Mouse (Mus musculus) cerebellum, postnatal 36 days (tissue): ENCODE data around the gene Ube2j1.

Experiments used
- DNase-seq, 2 experiments: peaks; one replicate each; pipeline ENCODE4 v3.0.0; 2021 to 2022; ENCODE audit warnings: mixed read lengths in 2 of 2

Gene Ube2j1

DNA sequence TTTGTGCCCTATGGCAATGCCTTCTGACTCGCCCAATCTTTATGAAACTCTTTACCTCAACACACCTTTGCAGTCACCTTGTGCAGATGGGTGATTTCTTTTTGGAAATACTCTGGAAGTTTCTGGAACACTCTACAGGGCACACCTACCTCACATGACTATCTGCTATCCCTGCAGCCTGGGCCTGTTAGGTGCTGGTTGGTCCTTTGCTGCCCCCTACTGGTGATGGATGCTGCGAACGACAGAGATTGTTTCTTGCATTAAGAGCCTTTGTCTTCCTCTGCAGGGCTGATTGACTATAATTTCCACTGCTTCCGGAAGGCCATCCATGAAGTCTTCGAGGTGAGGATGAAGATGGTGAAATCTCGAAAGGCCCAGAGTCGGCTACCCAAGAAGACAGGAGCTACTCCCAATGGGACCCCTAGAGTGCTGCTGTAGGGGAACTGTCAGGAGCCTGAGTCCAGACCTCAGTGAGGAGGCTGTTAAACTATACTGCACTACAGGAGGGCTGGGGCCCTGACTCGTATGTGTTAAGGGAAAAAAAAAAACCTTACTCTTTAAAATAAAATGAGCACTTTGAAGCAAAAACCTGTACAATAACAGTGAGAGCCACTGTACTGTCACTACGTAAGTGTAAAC lies 12.7 kb upstream of the Ube2j1 start:
- DNase-seq: peak; percentile 89 to 93

DNA sequence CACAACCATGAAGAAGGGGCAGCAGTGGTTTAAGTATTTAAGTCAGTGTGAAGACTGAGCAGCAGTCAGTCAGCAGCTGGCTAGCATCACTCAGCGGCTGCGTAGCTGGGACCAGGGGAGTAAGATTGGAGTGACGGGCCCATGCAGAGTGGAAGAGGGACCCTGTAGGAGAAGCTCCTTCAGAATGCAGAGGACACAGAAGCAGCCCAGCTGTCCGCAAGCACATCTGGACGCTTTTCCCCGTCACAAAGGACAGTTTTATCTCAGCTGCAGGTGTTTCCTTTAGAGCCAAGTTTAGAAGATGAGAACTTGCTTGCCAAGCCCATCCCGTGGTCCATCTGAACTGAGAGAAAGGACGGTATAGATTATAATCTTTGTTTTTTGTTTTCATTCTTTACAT lies 6.8 kb upstream of the Ube2j1 start:
- DNase-seq: no peak

DNA sequence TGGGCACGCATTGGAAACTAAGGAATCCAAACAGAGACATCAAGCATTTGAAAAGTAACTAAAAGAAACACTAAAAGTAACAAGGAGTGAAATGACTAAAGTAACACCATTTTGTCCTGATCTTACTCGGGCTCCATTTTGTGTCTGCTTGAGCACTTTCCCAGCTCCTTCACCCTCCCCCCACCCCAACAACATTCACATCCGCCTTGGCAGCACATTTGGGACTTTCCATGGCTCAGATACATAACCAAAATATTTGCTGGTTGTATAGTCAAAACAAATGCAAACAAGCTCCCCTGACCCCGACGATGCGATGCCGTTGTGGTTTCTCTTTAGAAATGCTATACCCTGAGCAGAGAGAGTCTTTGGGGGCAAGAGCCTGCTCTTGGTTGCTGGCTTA lies 2.1 kb upstream of the Ube2j1 start:
- no peak for DNase-seq

DNA sequence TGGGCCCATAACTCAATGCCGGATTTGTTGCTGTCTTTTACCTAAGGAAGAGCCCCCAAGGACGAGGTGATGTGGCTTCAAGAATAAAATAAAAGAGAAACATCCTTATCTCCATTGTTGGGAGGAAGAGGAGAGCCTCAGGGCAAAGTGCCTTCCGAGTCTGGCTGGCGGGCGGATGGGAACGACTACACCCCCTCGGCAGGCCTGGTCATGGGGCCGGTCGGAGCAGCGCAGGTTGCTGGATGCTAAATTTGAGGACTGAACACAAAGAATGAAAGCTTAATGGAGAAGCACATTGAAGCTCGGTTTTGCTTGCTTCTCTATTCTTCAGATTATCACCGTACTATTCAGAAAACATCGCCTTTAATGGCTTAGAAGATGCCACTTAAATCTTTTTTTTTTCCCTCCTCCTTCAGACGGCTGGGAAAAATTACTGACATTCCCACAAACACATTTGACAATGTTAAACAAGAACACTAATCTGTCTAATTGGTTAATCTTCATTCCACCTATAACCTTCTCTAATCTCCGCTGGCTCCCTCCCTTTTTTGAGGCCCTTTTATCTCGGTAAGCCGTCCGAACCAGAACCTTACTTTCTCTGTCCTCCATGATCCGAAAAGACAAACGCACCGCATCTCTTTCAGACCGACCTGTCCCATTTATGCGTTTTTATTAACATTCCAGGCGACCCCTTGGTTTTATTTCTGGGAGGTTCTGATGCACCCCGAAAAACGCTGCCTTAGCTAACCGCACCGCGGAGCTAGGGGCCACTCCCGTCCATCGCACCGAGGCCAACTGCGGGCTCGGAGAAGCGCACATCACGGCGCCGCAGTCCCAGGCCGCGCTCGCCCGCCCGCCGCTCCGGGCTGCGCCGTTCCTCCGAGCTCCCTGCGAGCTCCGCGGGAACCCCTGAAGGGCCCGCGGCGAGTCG lies 687 bp upstream of the Ube2j1 start:
- DNase-seq: peak; percentile 19 to 24

DNA sequence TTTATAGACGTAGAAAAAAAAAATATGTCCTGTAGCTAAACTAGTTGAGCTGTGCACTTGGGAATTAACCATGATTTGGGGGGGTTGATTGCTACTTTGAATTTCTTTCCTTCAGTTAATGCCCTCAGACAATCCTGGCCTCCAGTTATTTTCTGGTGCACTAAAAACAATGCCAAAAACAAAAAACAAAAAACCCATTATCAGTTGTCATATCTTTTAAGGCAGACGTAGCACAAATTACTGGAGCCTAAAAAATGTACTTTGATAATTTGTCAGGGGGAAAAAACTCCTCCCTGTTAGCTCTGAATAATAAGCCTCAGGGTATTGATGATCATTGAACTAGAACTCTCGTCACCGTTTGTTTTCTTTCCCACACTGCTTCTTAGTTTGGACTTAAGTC lies 829 bp downstream of the Ube2j1 start:
- DNase-seq: no peak

DNA sequence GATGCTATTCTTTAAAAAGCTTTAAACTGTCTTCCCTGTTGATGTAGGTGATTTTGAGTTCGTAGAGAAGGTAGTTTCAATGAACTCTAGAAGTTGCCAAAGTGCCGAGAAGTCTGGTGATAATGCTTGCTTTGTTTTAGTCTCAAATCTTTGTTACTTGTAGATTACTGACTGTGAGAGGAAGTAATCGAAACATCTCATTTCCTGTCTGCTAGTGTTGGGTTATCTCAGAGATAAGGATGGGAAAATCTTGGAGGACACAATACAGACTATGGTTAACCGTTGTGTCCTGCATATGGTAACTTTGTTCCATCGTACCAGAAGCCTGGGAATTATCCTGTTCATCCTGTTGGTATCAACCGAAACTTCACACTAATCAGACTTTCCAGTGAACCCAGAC lies 2.3 kb downstream of the Ube2j1 start:
- no peak for DNase-seq

DNA sequence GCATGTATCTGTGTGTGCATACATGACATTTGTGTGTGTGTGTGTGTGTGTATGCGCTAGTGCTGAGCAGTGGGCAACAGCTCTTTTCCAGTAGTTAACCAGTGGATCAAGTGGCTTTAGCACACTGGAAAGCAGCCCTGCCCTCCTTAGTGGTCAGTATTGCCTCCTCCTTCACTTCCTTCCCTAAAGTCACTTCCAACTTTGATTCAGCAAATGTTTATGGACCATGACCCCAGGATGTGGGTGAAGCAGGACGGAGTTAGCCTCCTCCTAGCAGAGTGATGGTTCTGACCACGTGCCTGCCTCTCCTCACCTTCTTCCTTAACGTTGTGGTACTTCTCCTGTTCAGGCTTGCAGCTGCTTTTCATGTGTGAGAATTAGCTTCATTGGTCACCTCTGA lies 8.6 kb downstream of the Ube2j1 start:
- DNase-seq: no peak

DNA sequence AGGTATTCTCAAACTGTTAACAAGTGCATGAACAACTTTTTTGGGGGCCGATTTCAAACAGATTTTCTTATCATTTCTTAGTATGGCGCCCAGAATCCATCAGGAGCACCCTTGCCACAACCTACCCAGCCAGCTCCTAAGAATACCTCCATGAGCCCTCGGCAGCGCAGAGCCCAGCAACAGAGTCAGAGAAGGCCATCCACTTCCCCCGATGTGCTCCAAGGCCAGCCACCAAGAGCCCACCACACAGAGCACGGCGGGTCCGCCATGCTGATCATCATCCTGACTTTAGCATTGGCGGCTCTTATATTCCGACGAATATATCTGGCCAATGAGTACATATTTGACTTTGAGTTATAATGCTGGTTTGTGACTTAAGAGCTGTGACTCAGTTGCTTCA lies 18.4 kb downstream of the Ube2j1 start:
- no peak for DNase-seq

DNA sequence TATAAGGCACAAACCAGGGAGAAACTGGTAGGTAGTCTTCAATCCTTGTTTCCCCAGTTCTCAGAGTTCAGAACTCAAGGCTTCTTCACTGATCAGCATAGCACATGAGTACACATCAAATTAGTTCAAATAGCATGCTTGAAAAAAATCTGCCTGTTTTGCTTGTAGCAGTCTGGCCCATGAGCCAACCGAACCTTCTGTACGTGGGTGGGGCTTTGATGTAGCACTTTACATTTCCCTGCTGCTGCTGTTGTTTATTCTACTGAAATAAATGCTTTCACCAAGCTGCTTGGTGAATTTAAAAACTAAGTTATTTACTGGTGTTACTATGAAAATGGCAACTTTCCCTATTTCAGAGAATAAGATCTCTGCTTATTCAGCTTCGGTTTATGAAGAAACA lies 20.8 kb downstream of the Ube2j1 start:
- DNase-seq: no peak

DNA sequence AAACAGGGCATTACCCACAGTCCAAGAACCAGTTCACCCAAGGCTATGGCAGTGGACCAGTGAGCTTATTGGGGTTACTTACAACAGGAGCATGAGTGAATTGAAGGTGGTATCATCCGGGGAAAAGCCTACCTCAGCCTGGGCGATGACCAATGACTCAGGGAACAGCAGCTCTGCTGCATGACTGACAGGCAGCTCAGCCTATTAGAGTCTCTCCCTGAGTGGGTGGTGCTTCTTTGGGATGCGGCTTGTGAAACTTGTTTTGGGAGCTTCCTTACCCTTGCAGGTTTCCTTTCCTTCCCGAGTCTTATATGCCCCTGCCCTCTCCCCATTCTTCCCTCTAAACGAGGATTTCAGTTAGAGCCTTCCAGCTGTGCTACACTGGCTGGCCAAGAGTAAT lies 21.4 kb downstream of the Ube2j1 start:
- no peak for DNase-seq

DNA sequence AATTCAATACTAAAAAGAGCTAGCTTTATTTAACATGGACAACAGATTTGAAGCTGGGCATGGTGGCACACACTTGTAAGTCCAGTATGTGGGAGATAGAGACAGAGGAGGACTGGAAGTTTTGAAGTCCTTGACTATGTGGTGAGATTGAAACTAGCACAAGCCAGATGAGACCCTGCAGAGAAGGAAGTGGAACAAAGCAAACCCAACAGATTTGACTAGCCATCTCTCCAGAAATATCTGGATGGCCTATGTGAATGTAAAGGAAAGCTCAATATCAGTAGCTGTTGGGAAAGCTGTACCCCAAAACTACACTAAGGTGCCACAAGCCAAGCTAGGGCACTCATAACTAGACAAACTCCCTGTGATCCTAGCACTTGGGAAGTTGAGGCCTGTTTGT lies 23.2 kb downstream of the Ube2j1 start:
- DNase-seq: no peak

DNA sequence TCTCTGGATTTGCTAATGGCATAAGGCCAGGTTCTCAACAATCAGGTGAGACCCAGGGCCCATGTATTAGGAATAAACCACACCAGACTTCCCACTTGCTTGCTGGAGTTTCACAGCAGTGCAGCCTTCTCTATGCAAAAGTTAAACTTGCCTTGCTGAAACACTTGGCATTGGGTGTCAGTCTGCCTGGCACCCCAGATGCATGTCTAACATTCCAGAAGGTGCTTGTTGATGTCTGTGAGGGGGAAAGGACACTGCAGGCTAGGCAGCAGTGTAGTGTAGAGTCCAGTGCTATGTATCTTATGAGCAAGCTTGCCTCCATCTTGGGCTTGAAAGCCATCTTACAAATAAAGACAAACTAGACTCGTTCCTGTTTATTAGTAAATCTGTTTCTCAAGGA lies 25.1 kb downstream of the Ube2j1 start:
- no peak for DNase-seq

DNA sequence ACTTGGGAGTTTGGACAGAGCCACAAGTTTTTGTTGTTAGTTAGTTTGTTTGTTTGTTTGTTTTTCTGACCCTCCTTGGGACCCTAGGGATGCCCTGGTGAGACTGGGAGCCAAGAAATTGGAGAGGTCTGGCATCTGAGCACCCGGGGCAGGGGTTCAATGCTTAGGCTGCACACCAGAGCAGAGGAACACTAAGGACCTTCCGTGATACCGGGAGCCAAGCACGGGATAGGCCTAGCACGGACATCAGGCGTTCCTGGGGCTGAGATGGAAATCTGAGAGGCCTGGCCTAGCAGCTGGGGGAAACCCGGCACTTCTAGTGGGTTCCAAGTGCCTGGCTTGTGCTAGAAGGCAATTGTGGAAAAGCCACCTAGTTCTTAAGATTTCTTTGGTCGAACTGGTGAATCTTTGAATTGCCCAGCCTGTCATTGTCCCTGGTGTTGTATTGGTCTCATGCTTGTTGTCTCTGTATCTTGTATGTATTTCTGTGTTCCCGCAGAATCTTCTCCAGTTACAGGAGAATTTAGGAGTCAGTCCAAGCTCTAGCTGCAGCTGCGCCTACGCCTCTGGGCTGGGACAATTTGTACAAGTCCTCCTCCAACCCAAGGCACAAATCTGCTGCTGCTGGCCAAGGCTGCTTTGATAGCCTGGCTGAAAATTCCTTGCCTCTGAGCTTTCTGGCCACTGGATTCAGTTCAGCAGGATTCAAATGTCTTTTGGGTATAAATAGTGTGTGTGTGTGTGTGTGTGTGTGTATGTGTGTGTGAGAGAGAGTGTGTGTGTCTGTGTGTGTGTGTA lies 26.9 kb downstream of the Ube2j1 start:
- no peak for DNase-seq

DNA sequence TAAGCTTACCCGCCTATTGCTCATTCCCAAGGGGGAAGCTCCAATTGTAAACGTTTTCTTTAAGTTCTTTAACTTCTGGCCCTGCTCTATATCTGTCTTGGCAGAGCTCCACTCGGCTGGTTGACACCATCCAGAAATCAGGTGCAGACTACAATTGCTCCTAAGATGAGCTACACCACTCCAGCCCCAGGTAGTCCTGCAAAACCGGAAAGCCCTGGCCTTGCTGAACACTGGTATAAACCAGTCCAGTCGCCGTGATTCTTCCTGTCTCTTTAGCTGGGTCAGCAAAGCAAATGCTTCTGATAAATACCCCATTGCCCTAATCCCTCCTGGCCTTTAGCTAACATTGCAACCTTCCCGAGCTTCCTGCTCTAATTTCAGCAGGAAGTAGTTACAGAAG lies 29.9 kb downstream of the Ube2j1 start:
- no peak for DNase-seq

DNA sequence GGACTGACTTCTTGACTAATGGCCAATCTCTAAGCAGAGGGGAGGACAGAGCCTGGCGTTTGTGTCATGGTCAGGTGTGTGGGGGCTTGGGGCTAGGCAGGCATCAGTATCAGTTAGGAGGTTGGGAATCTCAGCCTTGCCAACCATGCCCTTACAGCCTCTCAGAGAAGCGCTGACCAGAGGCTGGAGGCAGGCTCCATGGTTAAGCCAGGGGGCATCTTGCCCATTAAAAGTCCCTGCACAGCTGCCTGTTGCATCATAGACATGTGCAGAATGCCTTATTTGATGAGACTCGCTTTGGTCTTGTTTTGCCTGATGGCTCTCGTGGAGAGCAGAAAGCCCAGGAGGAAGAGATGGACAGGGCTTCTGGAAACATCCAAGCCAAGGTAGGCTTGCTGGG lies 31.8 kb downstream of the Ube2j1 start, which contains the start of gene Gabrr2:
Gene Gabrr2, plus strand, starts transcription at position 19 of the 400 bp plus-strand sequence.
- no peak for DNase-seq

DNA sequence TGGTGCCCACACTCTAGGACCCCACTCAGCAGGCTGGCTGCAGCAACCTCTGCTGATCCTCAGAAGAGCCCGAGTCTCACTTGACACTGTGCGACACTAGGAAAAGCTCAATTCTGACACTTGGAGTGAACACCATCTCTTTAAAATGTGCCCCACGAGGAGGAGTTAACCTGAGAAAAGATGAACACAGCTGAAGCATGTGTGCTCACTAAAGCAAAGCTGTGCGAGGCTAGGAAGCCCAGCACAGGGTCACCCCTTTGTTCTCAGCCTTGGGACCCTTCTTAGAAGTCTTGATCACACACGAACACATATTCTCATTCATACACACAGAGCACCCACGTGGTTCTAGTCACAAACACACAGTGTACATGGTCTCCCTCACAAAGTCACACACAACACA lies 33.8 kb downstream of the Ube2j1 start:
- no peak for DNase-seq

DNA sequence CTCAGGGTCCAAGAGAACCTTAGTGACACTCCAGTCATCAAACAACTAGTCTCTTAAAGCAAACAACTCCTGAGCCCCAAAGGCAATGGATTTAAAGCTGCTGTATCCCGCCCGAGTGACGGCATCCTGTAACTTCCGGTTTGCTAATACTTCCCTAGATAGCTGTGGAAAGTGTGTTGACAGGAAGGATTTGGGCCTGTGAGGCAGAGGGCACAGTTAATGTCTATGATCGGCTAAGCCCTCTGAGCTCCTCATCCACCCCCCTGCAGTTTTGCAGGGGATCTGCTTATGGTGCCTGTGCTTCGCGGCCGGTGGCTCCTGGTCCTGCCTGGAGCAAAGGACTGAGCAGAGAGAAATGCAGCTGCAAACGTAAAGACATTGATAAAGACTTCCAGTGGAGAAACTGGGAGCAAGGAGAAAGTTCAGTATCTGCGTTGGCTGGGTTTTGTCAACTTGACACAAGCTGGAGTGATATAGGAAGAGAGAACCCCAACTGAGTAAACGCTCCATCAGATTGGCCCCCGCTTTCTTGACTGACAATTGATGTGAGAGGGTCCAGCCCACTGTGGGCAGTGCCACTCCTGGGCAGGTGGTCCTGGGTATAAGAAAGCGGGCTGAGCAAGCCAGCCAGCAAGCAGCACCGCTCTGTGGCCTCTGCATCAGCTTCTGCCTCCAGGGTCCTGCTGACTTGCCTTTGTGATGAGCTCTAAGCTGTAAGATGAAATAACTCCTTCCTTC lies 35.2 kb downstream of the Ube2j1 start:
- DNase-seq: no peak

DNA sequence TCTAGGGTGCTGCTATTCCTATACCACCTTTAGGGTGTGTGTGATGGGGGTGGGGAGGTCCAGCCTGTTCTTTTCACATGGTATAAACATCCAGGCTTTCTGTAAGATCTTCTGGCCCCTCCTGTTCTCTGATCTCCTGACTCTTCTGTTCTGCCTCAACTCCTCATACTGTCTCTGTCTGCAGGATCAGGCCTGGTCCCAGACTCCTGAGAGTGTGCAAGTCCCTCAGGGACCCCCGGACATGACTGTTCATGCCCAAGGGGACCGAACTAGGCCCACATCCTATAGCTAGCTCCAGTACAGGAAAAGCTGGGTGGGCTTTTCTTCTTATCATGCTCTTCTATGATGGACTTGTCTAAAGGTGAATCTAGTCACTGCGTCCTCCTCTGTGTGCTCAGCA lies 36.1 kb downstream of the Ube2j1 start:
- no peak for DNase-seq

DNA sequence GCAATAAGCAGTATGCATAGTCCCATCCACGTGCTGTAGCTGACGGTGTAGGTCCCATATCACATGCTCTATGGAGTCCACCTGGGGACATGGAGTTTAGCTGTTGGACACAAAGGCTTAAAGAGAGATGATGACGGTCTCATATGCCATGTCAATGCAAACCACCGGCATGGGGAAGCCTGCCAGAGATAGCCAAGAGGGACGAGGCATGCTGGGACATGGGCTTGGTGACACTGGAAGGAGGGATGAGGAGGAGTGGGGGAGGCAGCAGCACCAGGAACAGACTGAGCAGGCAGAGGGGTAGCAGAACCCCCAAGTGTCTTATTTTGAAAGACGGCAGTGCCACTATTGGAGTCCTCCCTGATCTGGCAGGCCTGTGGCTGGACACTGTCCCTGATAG lies 36.6 kb downstream of the Ube2j1 start:
- no peak for DNase-seq

DNA sequence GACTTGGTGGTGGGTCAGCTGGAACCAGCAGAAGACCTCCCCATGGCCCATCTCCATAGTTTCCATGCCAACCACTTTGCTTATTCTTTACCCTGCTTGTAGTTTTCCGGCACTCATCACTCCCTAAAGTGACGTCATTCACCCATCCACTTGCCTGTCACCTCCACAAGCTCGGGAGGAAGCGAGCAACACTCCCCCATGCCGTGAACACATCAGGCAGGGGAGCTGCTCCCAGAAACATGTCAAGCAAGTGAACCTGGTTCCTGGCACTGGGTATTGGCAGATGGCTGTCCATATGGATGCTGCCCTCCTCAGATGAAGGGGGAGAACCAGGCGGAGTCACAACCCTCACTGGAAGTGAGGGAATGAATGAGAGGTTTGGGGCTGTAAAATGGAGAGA lies 37.7 kb downstream of the Ube2j1 start:
- DNase-seq: peak; percentile 93 to 94

DNA sequence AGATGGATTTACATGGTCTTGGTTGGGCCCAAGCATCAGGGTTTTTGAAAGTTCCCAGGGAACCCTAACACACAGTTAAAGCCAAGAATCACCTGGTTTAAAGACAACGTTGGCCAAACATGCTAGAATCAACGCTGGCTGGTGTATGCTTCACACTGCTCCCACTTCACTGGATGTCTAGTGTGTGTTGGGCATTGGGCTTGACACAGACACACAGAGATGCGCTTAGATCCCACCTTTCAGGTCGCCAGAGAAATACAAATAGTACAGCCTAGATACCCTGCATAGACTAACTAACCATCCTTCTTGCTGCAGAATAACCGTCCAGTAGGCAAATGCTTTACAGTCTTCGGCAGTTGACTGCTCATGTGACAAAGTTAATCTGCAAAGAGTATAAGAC lies 39.1 kb downstream of the Ube2j1 start:
- no peak for DNase-seq

DNA sequence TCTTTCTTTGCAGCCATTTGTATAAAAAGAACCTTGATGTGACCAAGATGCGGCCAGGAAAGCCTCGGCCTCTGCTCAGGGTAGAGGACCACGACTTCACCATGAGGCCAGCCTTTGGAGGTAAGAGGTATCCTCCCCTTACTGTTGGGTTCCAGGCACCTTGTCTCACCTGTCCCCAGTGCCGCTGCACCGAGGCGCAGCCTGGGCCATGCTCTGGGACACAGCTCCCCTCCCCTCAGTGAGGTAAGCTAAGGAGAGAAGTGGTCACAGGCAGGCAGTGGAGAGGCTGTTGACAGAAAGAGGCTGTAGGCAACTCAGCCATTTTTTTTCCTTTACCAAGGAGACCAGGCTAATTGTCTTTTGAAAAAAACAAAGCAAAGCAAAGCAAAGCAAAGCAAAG lies 40.1 kb downstream of the Ube2j1 start:
- no peak for DNase-seq
